Mouse (Mus musculus): ENCODE results near the gene Tfdp2.

The Tfdp2 gene

GRCm38 (mm10) chr9:96223302-96223701, 27.2 kb downstream of the Tfdp2 start:
- no peak for DNase-seq (ENCODE audit: extremely low read depth, low read depth, low spot score)

GRCm38 (mm10) chr9:96228285-96228684, 32.2 kb downstream of the Tfdp2 start:
- DNase-seq (ENCODE audit: extremely low read depth, low read depth, low spot score): no peak

- no peak for DNase-seq (ENCODE audit: extremely low read depth, low read depth, low spot score)
Measured at GRCm38 (mm10) chr9:96230271-96230670, 34.2 kb downstream of the Tfdp2 start.

GRCm38 (mm10) chr9:96235477-96235876, 39.4 kb downstream of the Tfdp2 start:
- DNase-seq (ENCODE audit: extremely low read depth, low read depth, low spot score): no peak

- no peak for DNase-seq (ENCODE audit: extremely low read depth, low read depth, low spot score)
Measured at GRCm38 (mm10) chr9:96237391-96237790, 41.3 kb downstream of the Tfdp2 start.

GRCm38 (mm10) chr9:96238286-96238685, 42.2 kb downstream of the Tfdp2 start:
- DNase-seq (ENCODE audit: extremely low read depth, low read depth, low spot score): no peak

- DNase-seq (ENCODE audit: extremely low read depth, low read depth, low spot score): no peak
Measured at GRCm38 (mm10) chr9:96241134-96242097, 45.3 kb downstream of the Tfdp2 start.

GRCm38 (mm10) chr9:96243915-96244314, 47.8 kb downstream of the Tfdp2 start:
- no peak for DNase-seq (ENCODE audit: extremely low read depth, low read depth, low spot score)

- no peak for DNase-seq (ENCODE audit: extremely low read depth, low read depth, low spot score)
Measured at GRCm38 (mm10) chr9:96254812-96255211, 58.7 kb downstream of the Tfdp2 start.

- no peak for DNase-seq (ENCODE audit: extremely low read depth, low read depth, low spot score)
Measured at GRCm38 (mm10) chr9:96258478-96258877, 62.4 kb downstream of the Tfdp2 start.

- no peak for DNase-seq (ENCODE audit: extremely low read depth, low read depth, low spot score)
Measured at GRCm38 (mm10) chr9:96259017-96259512, 63.0 kb downstream of the Tfdp2 start.

GRCm38 (mm10) chr9:96259753-96260520, 63.9 kb downstream of the Tfdp2 start:
- no peak for DNase-seq (ENCODE audit: extremely low read depth, low read depth, low spot score)

- DNase-seq (ENCODE audit: extremely low read depth, low read depth, low spot score): no peak
Measured at GRCm38 (mm10) chr9:96261101-96261500, 65.0 kb downstream of the Tfdp2 start.

- no peak for DNase-seq (ENCODE audit: extremely low read depth, low read depth, low spot score)
Measured at GRCm38 (mm10) chr9:96261980-96262379, 65.9 kb downstream of the Tfdp2 start.

- DNase-seq (ENCODE audit: extremely low read depth, low read depth, low spot score): no peak
Measured at GRCm38 (mm10) chr9:96266793-96267558, 70.9 kb downstream of the Tfdp2 start.

GRCm38 (mm10) chr9:96267559-96267948, 71.5 kb downstream of the Tfdp2 start:
- no peak for DNase-seq (ENCODE audit: extremely low read depth, low read depth, low spot score)

- DNase-seq (ENCODE audit: extremely low read depth, low read depth, low spot score): no peak
Measured at GRCm38 (mm10) chr9:96269726-96270125, 73.7 kb downstream of the Tfdp2 start.

GRCm38 (mm10) chr9:96275543-96275942, 79.5 kb downstream of the Tfdp2 start:
- no peak for DNase-seq (ENCODE audit: extremely low read depth, low read depth, low spot score)

GRCm38 (mm10) chr9:96281497-96281896, 85.4 kb downstream of the Tfdp2 start:
- no peak for DNase-seq (ENCODE audit: extremely low read depth, low read depth, low spot score)

- no peak for DNase-seq (ENCODE audit: extremely low read depth, low read depth, low spot score)
Measured at GRCm38 (mm10) chr9:96282082-96282481, 86.0 kb downstream of the Tfdp2 start.

- no peak for DNase-seq (ENCODE audit: extremely low read depth, low read depth, low spot score)
Measured at GRCm38 (mm10) chr9:96284916-96285315, 88.8 kb downstream of the Tfdp2 start.
